Mouse (Mus musculus): ENCODE data around the gene Pnpla1.

Pnpla1 gene

DNA sequence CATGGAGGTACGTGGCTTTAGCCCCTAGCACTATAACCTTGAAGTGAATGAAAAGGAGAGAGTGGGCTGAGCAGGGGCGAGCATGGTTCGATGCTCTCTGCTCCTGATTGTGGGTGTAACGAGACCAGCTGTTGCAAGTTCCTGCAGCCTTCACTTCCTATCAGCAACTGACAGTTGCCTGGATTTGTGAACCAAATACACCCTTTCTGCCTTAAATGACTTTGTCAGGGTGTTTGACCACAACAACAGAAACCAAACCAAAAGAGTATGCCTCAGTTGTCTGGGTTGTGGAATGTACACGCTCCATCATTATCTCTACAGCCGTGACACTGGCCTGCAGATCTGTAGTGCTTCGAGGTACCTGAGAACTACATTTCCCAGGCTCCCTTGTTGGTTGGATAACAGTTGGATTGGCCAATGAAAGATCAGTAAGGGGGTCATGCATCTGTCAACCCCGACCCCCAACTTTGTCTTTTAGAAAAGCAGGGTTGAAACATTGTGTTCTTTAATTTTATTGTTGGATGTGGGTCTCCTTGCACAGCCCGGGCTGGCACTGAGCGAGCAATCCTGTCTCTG is 25.8 kb downstream of the Pnpla1 start:
- in situ Hi-C loops (cut with MboI, MseI) = no loop called here

- in situ Hi-C loops (cut with MboI, MseI) = no loop called here
These were observed 27.0 kb downstream of the Pnpla1 start for GRCm38 (mm10) chr17:28885231-28885630.

- in situ Hi-C loops (cut with MboI, MseI) = no loop called here
These were observed 28.1 kb downstream of the Pnpla1 start for GRCm38 (mm10) chr17:28886266-28886665.

GRCm38 (mm10) chr17:28894050-28894767 is 36.0 kb downstream of the Pnpla1 start:
- in situ Hi-C loops (cut with MboI, MseI) = no loop called here

GRCm38 (mm10) chr17:28895217-28895875 is 37.1 kb downstream of the Pnpla1 start:
- in situ Hi-C loops (cut with MboI, MseI) = no loop called here

DNA sequence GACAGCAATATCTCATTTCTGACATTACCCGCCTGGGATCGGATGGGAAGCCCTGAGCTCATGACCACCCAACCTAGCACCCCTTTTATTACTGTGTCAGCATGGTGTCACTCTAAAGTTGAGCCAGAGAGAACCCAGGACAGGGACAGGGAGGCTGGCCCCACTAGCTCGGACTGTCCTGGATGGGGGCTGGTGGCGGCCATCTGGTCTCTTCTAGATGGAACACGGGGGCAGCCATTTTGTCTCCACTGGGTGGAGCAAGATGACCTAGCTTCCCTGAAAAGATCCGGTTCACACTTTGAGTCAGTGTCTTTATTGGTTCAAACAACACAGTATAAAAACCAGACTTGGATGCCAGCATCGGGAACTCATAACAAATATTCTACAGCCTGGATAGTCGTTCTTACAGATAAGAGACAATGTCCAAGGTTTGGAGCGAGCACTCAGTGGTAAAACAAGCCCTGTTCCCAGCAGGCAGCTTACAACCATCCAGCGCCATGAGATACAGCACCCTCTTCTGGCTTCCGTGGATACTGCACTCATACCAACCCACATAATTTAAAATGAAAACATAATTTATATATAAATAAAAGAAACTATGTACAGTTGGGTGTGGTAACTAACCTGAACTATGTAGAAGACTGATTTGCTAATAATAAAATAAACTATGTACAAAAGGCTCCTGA is 38.0 kb downstream of the Pnpla1 start:
- in situ Hi-C loops (cut with MboI, MseI) = no loop called here

DNA sequence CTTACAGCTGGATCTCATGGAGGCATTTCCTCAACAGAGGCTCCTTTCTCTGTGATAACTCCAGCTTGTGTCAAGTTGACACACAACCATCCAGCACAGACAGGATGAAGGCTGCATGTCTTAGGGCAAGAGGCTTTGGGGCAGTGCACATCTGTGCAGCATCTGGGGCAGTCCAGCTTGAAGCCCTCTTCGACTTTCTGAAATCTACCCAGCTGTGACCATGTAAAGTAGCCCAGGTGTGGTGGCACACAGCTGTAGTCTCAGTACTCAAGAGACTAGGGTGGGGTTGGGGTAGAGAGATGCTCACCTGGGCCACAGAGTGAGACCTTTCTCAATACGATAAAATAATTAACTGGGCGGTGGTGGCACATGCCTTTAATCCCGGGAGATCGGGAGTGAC is 39.6 kb downstream of the Pnpla1 start:
- in situ Hi-C loops (cut with MboI, MseI) = no loop called here

GRCm38 (mm10) chr17:28898249-28898648 is 40.0 kb downstream of the Pnpla1 start:
- in situ Hi-C loops (cut with MboI, MseI) = no loop called here

DNA sequence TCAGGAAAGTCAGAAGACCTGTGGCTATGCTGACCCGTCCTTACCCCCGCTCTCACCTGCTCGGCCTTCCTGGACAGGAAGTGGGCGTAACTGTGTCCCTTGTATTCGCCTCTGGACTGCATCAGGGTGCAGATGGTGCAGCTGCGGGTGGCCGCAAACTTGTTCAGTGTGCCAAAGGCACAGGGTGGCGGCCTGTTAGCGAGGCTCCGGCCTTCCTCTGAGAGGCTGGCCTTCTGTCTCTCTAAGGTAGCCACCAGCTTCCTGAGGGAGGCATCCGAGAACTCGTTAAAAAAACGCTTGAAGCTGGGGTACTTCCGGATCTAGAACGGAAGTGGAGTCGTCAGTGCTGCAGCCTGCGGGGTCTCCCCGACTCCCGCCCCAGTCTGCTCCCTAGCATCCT is 41.2 kb downstream of the Pnpla1 start:
- in situ Hi-C loops (cut with MboI, MseI) = no loop called here

DNA sequence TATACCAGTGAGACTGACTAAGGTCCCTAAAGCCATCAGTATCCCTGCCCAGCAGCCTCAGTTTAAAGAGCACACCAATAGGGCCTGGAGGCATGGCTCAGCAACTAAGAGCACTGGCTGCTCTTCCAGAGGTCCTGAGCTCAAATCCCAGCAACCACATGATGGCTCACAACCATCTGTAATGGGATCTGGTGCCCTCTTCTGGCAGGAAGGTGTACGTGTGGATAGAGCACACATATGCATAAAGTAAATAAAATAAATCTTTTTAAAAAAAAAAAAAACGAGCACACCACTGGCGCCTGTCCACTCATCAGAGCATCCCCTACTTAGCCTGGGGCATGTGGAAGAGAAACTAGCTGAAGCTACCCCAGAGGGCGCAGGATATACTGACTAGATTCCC is 43.3 kb downstream of the Pnpla1 start:
- in situ Hi-C loops (cut with MboI, MseI) = no loop called here

GRCm38 (mm10) chr17:28904546-28905376 is 46.5 kb downstream of the Pnpla1 start:
- in situ Hi-C loops (cut with MboI, MseI) = no loop called here

DNA sequence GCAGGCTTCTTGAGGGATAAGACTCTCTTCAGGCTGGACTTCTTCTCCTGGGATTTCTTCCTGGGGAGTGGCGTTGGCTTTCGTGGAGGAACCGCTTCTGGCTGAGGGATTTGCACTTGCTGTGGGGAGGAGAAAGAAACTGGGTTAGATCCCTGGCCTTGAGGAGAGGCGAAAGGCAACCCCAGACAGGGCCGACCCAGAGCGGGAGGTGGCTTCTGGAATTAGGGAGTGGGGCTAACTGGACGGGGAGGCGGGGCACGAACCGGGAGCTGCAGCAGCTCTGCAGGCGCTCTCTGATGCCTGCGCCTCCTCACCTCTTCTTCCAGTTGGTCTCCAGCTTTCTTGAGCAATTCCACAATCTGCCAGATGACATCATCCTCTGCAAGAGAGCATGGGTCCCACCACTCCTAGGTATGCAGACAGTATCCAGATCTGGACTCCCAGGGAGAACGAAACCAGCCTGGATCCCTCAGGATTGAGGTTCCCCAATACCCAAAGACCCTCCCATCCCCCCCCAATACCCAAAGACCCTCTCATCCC is 47.2 kb downstream of the Pnpla1 start:
- in situ Hi-C loops (cut with MboI, MseI) = no loop called here

DNA sequence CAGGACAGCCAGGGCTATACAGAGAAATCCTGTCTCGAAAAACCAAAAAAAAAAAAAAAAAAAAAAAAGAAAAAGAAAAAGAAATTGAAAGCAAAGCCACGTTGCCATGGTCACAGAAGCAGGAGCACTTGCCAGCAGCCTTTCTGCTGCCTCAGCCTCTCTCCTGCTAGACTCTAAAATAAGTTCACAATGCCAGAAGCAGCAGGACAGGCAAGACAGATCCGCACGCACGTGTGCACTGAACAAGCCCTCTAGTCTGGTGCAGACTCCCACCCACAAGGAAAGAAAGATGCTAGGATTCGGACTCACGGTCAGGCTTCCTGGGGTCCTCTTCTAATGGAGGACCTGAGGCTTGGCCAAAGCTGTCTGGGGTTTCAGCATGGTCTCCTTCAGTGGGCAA is 49.7 kb downstream of the Pnpla1 start:
- in situ Hi-C loops (cut with MboI, MseI) = no loop called here

DNA sequence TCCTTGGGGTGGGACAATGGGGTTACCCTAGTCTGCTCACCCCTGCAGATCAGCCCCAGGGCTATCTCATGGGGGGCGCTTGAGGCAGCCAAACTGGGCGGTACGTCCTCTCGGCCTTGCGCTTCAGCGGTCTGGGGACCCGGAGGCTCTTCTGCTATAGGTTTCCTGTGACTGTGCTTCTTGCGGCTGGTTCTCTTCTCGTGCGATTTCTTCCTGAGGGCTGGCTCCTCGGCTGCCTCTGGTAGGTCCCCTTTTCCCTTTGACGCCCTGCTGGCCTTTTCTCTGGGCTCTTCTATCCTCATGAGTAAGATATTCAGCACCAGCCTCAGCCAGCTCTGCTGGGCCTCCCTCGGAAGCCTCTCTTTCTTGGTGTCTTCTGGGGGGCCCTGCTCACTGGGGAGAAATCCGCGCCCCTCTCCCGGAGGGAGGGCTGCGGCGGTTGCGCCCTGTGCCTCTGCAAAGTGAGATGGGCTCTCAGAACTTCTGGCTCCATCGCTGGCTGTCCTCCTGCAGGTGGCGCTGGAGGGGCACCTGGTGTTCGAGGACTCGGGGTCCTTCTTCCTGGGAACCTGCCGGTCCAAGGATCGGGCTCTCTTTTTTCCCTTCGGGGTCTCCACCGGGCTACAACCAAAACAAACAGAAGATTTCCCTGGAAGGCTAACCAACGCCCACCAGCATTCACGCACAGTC is 51.2 kb downstream of the Pnpla1 start:
- in situ Hi-C loops (cut with MboI, MseI) = no loop called here

DNA sequence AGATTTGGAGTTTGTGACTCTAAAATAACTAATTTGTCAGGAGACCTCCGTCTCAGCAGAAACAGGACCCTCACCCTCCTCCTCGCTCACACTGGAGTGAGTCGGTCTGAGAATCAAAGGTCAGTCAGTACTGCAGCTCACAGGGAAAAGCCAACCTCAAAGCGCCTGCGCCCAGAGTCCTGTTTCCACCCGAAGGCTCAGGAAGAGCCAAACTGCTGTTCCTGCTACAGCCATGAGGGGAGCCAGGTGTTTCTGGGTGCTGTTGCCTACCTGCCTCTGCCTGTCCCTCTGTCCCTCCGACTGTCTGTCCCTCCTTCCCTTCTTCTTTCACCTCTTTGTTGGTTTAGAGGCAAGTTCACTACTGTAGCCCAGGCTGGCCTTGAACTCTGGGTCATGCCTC is 51.9 kb downstream of the Pnpla1 start:
- in situ Hi-C loops (cut with MboI, MseI) = no loop called here

- in situ Hi-C loops (cut with MboI, MseI) = no loop called here
These were observed 55.0 kb downstream of the Pnpla1 start for GRCm38 (mm10) chr17:28913200-28913599.

GRCm38 (mm10) chr17:28913940-28914339 is 55.7 kb downstream of the Pnpla1 start:
- in situ Hi-C loops (cut with MboI, MseI) = no loop called here

- in situ Hi-C loops (cut with MboI, MseI) = no loop called here
These were observed 56.9 kb downstream of the Pnpla1 start, which contains the start of gene 4930539E08Rik for GRCm38 (mm10) chr17:28915060-28915628. Gene 4930539E08Rik, minus strand, starts transcription at chr17:28915324.

DNA sequence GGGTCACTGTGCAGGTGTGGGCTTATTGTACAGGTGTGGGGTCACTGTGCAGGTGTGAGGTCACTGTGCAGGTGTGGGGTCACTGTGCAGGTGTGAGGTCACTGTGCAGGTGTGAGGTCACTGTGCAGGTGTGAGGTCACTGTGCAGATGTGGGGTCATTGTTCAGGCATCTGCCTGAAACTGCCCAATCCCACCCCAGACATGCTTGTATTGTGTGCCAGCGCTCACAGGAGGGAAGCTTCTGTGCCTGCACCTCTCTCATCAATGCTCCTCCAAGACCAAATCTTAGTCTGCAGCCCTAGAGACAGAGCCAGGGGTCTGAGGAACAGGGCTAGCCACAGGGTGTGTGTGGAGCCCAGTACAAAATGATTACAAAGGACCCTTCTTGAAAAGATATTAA is 58.3 kb downstream of the Pnpla1 start:
- in situ Hi-C loops (cut with MboI, MseI) = no loop called here

GRCm38 (mm10) chr17:28921086-28921485 is 62.9 kb downstream of the Pnpla1 start:
- in situ Hi-C loops (cut with MboI, MseI) = no loop called here
